Mouse (Mus musculus) mesoderm, embryonic 11.5 days (tissue): Measurements from ENCODE around the gene Hint1.
A peak's percentile ranks its signal among the peaks of the same experiment; 100 is the strongest.
"Not testable (repeated sequence)": the region's sequence is repeated elsewhere in the genome, so short reads cannot be mapped to it uniquely, and the experiment has no call there.

Experiments used
- DNase-seq: peaks from one replicate; pipeline ENCODE4 v3.0.0-alpha.2; 2012; ENCODE audit warnings: low read depth, low spot score

The Hint1 gene

DNA sequence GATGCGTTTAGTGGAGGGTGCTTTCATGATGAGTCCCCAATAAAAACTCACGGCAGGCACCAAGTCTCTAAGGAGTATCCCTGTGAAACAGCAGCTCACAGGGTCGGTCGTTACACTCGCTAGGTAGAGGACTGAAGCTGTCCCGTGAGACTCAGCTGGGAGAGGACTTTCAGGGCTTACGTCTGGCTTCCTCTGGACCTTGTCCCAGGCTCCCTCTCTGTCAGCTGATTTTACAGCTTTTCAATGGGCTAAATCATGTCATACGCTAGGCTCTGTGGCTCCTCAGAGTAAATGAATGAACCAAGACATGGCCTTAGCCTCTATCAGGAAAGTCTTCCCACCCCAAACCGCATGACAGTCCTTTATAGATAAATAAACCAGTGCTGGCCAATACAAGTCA is 28.4 kb downstream of the Hint1 start:
- no peak for DNase-seq

DNA sequence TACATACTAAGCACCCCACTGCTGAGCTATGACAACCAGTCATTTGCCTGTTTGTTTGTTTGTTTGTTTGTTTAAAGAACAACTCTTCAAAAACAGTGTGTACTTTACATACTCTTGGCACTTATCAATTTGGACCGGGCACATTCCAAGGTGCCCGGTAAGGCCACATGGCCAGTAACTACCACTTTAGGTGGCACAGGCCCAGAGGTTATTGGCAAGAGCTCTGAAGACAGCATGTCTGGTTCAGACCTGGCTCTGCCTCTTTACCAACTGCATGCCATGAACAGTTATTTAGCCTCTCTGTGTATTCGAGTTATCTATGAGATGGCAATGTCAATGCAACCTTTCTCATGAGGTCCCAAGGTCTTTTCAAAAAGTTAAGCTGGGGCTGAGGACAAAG is 30.5 kb downstream of the Hint1 start:
- not testable (repeated sequence) for DNase-seq

DNA sequence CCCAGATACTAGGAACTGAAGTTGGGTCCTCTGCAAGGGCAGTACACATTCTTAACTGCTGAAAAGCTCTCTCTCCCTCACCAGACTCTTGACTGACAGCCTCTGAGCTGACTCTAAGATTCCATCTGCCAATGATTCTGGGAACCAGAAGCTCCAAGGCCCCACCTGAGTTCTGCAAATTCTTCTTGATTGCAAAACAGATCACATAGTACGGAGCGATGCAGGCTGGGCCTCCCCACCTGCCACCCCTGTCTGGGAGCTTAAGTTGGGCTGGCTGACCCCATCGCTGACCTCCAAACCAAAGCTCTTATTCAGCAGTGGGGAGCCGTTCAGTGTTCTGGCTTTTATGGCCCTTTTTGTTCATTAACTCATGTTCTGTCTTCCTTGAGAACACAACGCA is 31.3 kb downstream of the Hint1 start:
- DNase-seq = no peak

DNA sequence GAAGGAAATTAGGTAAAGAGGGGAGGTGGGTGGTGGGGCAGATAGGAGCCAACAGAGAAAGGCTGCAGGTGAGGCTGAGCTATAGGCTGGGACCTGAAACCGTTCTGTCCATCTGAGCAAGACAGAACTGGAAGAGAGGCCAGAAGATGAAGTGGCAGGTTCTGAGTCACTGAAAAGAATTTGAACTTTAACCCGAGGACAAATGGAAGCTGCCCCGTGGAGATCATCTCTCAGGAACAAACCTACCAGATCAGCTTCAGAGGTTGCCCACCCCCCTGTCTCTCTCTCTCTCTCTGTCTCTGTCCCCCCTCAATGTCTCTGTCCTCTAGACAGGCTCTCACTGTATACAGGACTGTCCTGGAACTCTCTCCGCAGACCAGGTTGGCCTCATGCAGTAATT is 33.5 kb downstream of the Hint1 start:
- DNase-seq = no peak

DNA sequence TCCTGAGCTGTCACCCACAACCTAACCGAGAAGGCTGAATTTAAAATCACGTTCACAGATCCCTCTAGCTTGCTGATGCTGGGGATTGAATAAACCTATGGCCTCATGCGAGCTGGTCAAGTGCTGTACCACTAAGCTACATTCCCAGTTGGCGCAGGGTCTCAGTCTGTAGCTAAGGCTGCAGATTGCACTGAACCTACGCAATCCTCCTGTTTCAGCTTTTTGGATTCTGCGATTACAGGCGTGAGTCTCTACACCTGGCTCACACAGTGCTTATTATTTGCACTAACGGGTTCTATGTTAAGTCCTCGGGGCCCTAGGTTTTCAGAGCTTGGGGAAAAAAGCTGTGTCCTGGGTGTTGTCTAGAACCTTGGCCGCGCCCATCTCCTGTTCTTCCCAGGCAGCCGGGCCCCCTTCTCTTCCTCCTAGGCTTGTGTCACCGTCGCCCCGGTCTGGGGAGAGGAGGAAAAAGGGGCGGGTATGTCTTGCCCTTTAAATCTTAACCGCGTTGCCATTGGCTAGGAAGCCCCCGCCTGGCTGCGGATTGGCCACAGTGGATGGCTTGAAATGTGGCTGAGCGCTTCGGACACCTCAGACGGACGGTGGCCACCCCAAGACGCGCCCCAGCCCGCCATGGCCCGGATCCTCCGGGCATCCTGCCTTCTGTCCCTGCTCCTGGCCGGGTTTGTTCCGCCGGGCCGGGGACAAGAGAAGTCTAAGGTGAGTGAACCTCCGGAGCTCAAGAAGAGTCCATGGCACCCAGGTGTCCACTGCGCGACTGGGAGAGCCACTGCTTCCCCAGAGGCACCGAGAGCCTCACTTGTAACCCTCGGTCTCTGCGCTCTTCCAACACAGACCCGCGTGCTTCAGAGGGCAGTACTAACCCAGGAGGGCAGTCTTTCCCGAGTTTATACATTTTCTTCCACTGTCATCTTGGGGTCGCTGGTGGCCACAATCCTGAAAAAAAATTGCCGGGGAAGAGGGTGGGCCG is 36.4 kb downstream of the Hint1 start, which contains the start of gene Gpx3:
TSS of gene Gpx3 (plus strand) at position 121 of the 991 bp plus-strand sequence.
- DNase-seq = peak; percentile 80

DNA sequence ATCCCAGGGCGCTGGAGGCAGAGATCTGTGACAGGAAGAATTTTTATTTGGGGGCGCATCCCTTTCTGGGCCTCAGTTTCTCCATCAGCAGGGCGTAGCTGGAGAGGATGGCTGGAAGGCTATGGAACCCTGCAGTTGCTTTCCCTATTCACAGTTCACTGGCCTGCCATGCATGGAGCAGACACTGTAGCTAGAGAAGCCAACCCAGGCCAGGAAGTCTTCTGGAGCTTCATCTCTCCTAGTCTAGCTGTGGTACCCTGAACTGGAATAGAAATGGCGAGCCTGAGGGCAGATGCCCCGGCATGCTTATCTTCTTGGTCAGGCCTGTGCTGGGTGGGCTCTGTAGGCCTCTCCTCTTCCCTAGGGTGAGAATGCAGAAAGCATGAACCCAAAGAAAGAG is 37.2 kb downstream of the Hint1 start:
- DNase-seq = no peak

DNA sequence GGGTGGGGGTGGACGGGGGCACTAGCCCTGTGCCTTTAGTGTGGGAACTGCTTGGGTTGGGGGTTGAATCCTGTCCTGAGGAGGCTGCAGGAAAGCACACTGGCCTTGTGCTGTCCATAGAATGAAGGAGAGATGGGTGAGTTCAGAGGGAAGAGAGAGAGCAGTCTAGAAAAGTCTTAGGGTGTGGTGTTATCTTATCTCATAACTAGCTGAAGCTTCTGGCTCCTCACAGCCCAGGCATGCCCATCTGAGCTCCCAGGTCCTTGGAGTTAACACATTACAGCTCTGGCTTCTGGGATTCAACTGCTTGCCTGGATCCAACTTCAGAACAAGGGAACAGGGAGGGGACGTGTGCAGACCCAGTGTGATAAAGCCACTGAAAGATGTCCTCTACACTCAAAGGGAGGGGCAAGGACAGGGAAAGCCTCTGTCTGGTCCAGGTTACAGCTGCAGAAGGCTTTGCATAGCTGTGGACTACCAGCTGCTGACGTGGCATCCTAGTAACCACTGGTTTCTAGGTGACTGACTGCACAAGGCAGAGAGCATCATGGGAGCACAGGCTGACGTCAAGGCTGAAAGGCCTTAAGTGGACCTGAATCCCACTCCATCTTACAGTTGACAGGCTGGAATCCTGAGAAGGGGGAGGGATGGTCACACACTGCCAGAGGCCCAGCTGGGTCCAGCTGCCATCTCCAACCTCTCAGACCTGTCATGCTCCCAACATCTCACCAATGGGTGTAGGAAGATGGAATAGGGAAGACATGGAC is 37.9 kb downstream of the Hint1 start:
- peak; percentile 73 for DNase-seq

DNA sequence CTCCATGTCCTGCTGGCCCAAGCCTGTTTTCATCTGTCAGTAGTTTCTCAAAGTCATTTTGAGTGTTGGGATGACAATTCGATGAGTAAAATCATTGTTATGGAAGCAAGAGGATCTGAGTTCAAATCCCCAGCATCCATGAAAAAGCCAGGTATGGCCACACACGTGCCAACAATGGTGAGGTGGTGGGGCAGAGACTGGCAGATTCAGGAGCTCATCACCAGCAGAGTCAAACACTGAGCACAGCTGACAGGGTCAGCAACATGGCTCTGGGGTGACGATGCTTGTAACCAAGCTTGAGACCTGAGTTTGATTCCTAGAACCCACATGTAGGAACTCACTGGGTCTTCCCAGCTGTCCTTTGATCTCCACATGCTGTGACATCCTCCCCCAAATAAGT is 38.9 kb downstream of the Hint1 start:
- no peak for DNase-seq

DNA sequence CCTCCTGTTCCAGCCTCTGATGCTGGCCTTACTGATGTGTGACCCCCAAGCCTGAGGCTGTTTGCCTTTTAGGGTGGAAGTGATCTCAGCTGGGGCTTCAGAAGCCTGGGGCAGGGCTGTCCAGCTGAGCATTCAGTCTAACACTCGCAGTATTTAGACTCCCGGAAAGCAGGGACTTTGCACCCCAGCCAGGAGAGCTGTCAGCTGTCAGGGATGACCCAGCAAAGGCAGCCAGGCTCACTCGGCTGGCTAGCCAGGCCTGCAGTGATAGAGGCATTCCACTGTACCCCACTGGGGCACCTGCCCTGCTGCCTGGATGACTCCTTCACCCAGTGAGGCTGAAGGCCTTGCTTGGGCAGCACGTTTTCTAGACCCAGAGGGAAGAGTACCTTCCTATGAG is 39.7 kb downstream of the Hint1 start:
- no peak for DNase-seq

DNA sequence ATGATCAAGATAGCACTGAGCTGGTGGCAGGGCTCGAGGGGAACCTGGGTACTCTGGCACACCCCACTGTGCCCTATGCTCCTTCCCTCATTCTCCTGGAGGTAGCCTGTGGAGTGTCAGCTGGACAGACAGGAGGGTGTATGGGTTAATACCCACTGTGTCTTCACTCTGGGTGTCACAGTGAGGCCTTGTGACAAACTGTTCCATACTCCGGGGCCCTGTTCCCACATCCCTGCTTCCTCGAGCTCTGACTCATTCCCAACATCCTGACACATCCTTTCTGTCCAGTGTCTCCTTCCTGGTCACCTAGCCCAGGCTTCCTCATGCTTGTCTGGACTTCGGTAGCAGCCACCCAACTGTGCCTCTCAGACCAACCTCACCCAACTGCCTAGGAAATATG is 40.3 kb downstream of the Hint1 start:
- DNase-seq = no peak

DNA sequence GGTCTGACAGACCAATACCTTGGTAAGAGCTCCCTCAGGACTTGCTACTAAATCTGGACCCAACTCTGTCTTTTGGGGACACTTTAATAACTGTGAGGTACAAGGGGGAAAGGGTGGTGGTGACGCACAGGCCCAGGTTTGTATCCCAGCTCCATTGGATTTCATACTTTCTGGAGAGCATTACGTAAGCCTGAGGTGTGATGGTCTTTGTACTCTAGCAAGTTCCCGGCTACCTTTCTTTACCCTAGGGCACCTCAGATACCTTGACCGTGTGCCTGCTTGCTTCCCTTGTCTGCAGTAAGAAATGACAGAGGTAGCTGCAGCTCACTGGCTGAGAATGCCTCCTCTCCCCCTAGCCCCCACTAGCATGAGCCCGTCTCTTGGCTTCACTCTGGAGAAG is 41.1 kb downstream of the Hint1 start:
- no peak for DNase-seq

DNA sequence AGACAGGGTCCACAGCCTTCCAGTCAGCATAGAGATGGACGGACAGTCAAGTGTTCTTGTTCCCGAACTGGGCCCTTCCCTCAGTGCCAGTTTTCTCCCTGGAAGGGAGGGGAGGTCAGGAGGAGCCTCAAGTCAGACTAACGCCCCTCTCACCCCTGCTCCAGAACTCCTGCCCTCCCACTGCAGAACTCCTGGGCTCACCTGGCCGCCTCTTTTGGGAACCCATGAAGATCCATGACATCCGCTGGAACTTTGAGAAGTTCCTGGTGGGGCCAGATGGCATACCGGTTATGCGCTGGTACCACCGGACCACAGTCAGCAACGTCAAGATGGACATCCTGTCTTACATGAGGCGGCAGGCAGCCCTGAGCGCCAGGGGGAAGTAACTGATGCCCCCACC is 43.1 kb downstream of the Hint1 start:
- DNase-seq = no peak

DNA sequence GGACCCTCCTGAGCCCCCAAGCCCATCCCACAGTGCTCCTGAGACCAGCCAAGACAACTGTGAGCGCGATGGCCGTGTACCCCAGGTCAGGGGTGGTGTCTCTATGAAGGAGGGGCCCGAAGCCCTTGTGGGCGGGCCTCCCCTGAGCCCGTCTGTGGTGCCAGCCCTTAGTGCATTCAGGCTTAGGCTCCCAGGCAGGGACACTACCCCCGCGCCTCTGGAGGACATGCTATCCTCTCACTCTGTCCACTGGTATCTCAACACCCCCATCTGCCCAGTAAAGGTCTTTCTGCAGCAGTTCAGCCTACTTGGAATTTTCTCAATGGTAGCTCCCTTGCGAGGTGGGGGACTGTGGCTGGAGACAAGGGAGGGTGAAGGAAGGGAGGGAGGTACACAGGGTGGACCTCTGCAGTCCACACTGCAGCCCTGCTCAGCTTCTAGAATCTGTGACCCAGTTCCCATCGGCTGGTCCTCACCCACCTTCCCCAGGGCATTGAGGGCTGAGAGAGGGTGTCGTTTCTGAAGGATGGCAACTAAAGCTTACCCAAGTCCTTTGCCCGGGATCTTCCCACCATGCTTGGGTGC is 44.0 kb downstream of the Hint1 start:
- DNase-seq = no peak

DNA sequence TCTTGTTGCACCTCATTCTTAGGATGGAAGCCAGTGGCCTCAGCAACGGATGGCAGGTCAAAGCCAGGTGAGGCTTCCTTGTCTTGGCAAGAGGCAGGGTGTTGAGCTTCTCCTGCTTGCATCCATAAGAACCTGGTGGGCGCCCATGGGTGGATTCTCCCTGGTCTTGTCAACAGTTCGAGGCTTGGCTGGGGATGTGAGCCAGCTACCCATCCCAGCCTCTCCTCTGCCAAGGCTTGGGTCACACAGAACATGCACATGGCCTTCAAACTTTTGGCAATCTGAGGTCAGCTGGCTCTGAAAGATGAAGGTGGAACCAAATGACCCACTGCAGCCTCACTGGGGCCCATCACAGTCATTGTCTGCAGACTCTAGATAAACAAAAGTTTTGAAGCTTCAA is 45.0 kb downstream of the Hint1 start:
- DNase-seq = no peak

DNA sequence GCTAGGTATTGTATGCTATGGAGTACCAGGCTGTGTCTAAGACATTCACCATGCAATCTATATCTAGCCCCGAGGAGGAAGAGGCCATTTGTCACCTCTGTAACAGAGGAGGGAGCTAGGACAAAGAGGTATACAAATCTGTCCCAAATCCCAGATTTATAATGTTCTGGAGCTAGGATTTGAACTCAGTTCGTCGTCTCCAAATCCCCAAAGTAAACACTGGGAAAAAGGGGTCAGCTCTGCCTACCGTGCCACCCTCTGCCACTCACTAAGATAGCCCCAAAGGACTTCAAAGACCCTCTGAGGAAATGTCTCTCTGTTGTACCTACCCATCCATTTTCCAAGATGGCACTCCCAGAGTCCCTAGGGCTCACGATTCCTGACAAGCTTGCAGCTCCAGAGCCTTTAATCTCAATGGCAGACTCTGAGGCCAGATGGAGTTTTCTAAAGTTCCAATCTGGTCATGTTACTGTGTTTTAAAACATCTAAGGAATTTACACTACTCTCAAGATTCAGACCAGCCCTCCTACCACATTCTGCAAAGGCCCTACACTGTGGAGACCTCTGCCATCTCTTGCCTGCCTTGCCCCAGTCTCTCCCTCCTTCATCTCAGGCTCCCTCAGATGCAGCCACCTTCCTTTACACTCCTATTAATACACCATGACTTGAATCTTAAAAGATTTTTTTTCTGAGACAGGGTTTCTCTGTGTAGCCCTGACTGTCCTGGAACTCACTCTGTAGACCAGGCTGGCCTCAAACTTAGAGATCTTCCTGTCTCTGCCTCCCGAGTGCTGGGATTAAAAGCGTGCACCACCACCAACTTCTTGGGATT is 45.7 kb downstream of the Hint1 start:
- DNase-seq = no peak

DNA sequence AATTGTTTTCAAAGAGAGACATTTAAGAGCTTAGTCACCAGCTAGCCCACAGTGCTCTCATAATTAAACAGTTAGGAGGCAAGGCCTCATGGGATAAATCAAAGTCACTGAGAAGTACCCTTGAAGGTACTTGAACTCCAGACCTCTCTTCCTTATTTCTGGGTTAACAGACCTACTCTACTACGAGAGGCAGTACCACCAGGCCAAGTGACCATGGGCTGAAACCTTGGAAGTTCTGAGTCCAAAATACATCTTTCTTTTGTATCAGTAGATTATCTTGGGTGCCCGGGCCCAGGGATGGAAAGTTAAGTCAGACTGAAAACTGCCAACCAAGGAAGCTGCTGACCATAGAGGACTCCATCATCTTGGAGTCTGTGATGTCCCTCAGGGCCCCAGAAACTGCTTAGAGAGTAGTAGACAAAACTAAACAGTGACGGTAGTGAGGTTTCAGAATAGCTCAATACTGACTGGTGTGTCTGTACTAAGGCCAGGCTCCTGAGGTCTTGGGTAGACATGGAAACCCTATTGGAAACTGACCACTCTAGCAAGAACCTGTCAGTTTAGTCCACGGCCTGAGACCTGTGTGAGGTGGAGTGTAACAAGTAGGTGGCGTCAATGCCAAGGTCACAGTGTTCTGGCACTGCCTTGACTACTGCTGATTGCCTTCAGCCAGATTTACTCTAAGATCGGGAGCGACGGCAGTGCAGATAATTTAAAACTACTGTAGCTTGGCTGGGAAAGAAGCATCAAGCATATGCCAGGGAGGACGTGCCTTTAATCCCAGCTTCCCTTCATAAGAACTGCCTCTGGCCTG is 46.5 kb downstream of the Hint1 start:
- DNase-seq = no peak

DNA sequence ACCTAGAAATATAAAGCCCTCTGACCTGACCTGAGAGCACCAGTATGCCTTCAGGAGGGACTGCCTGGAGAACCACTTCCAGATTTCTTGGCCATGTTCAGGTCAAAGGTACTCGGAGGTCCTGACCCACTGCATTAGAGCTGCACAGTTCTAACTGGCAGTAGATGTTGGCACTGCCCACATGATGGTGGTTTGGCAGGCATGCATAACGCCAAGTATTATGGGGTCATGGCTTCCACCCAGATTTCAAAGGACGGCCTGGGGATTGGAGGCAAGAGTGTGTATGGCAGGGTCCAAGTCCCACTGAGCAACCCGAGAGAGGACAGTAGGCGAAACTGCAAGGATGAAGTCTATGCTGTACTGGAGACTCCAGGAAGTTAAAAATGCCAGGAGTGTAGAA is 47.7 kb downstream of the Hint1 start:
- DNase-seq = no peak

DNA sequence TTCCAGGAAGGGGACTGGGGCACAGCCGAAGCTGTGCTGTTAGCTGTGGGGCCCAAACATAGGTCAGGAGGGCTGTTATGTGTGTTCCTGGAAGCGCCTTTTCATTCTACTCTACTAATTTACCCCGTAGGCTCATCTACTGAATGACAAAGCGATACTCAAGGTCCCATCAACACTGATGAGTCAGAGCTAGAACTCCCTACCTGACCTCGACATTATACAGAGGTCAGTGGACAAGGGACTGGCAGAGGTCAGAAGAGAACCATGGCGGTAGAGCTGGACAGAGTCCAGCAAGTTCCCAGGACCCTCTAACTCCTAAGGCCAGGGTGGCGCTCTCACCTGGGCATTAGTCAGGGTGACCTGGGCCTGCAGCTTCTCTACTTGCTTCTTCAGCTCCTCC is 51.3 kb downstream of the Hint1 start:
- DNase-seq = no peak

DNA sequence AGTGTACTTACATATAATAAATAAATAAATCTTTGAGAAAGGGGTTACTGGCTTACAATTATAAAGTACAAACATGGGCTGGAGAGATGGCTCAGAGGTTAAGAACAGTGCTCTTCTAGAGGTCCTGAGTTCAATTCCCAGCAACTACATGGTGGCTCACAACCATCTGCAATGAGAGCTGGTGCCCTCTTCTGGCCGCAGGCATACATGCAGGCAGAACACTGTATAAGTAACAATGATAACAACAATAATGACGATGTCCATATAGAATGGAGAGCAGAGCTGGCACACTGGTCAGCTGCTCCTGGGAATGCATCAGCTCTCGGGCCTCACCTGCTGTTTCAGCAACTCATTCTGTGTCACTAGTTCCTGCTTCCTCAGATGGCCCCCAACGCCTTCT is 52.1 kb downstream of the Hint1 start:
- no peak for DNase-seq
